Mouse (Mus musculus) stomach, embryonic 15.5 days (tissue): Measurements from ENCODE around the gene Bcat1. TPM values are rescaled to one million over a fixed set of nuclear protein-coding genes. Genes with fewer than 3 reads are reported as not detected.
A peak's percentile ranks its signal among the peaks of the same experiment; 100 is the strongest.

Experiments used
- ATAC-seq: fragments of 200-750 bp; cut with Nextera tagmentation; 2 replicates; pipeline ENCODE4 v1.8.0; 2017; ENCODE audit warnings: low read depth, moderate number of reproducible peaks, moderate TSS enrichment; ENCODE audit not compliant: insufficient read depth, low FRiP score
- H3K27ac ChIP-seq: fragments of 300-500 bp; sonication (generic); 2 replicates; pipeline ENCODE4 v1.5.1; 2015; ENCODE audit warnings: mild to moderate bottlenecking, inconsistent platforms
- H3K27me3 ChIP-seq: fragments of 300-500 bp; sonication (generic); replicated peaks from 2 replicates; pipeline ENCODE4 v1.6.1; 2015; ENCODE audit warnings: inconsistent platforms
- H3K36me3 ChIP-seq: fragments of 300-500 bp; sonication (generic); 2 replicates; pipeline ENCODE4 v1.6.1; 2015; ENCODE audit warnings: inconsistent platforms
- H3K4me1 ChIP-seq: fragments of 300-500 bp; sonication (generic); 2 replicates; pipeline ENCODE4 v1.6.1; 2015; ENCODE audit warnings: inconsistent platforms
- H3K4me2 ChIP-seq: fragments of 300-500 bp; sonication (generic); 2 replicates; pipeline ENCODE4 v1.6.1; 2015; ENCODE audit warnings: mild to moderate bottlenecking, inconsistent platforms
- H3K4me3 ChIP-seq: fragments of 300-500 bp; sonication (generic); replicated peaks from 2 replicates; pipeline ENCODE4 v1.5.1; 2015; ENCODE audit warnings: inconsistent platforms
- H3K9ac ChIP-seq: fragments of 300-500 bp; sonication (generic); 2 replicates; pipeline ENCODE4 v1.6.1; 2015; ENCODE audit warnings: inconsistent platforms
- H3K9me3 ChIP-seq: fragments of 300-500 bp; sonication (generic); 2 replicates; pipeline ENCODE4 v1.6.1; 2016; ENCODE audit warnings: inconsistent platforms
- WGBS: fragments of 180-500 bp; shearing (Covaris S2); methylation state at CpG from one replicate; pipeline ENCODE4 v1.1.7; 2015; 5-methylcytosine and 5-hydroxymethylcytosine counted together
- polyA plus RNA-seq: library from polyadenylated mRNA; unstranded; fragments of >200 nt; fragmentation: Nextera tagmentation; extraction: Ambion mirVana; gene quantifications from 2 replicates; pipeline ENCODE4 v1.2.1, GENCODE M21; 2015

Gene Bcat1
- polyA plus RNA-seq, 1 experiment from 2014 or later, result 11.8 TPM

- no peaks in the 10 kb centered on the region for H3K9me3 ChIP-seq
- H3K36me3 ChIP-seq, result no peaks in the 10 kb centered on the region
- H3K27ac ChIP-seq, result peak overlapping the region; percentile 27; the same call in 1 of the 2 replicates
- no peak overlapping the region for H3K9ac ChIP-seq
- H3K4me2 ChIP-seq, result no peak overlapping the region
- no peak overlapping the region for H3K4me3 ChIP-seq
- H3K27me3 ChIP-seq, result no peaks in the 10 kb centered on the region
- no peak; the same call in 1 of the 2 replicates for ATAC-seq
- 51% methylated on average over 14 of the region's 14 CpGs for WGBS
- H3K4me1 ChIP-seq, result 0 out of 2 replicates have a peak, but pooled peaks cover 3% of the 10 kb centered on the region
These were observed 120.0 kb downstream of the Bcat1 start for GRCm38 (mm10) chr6:144955887-144956547.

GRCm38 (mm10) chr6:144952885-144953284 lies 123.1 kb downstream of the Bcat1 start:
- H3K4me1 ChIP-seq, result 0 out of 2 replicates have a peak, but pooled peaks cover 3% of the 10 kb centered on the region
- WGBS, result 80% methylated on average over 6 of the region's 6 CpGs

DNA sequence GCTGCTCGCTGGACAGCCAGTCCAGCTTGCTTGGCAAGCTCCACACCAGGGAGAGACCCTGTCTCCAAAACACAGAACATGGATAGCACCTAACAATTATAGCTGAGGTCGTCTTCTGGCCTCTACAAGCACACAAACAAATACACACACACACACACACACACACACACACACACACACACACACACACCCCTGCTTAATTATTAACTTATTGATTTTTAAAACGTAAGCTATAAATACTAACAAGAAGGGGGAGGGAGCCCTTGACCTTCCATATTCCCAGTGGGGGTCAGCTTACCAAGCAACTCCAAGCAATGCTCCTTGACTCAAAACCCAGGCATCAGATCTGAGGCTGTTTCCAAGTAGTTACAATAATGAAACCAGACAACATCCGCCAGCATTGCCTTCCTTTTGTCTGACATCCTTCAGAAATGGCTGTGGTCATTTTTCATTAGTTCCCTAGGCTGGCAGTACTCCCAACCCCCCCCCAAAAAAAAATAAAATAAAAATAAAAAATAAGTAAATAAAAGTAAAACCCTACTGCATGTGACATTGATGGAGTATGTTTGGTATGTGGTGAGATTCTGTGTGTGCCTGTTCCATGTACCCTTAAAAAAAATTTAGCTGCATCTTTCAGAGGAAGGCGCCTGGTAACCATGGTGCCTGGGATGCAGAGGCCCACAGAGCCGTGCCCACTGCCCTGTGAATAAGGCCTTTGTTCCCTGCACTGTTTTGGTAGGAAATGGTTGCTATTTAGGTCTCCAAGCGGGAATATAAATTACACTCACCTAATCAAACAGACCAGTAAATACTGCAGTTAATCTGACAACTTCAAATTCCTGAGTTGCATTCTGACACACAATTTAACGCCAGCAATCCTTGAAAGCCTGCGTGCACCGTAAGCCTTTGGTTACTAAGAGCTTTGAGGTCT lies 131.3 kb downstream of the Bcat1 start:
- no peak overlapping the region for H3K4me3 ChIP-seq
- no peaks in the 10 kb centered on the region for H3K36me3 ChIP-seq
- no peaks in the 10 kb centered on the region for H3K4me1 ChIP-seq
- no peak overlapping the region for H3K4me2 ChIP-seq
- H3K9me3 ChIP-seq, result no peaks in the 10 kb centered on the region
- ATAC-seq, result no peak
- 57% methylated on average over 10 of the region's 10 CpGs for WGBS
- H3K27me3 ChIP-seq, result no peaks in the 10 kb centered on the region
- H3K9ac ChIP-seq, result no peak overlapping the region
- H3K27ac ChIP-seq, result no peak overlapping the region

More at GRCm38 (mm10) chr6:144952885-144953284, 123.1 kb downstream of the Bcat1 start:
- no peak overlapping the region for H3K9ac ChIP-seq
- H3K36me3 ChIP-seq, result no peaks in the 10 kb centered on the region
- no peaks in the 10 kb centered on the region for H3K9me3 ChIP-seq
- no peak for ATAC-seq
- no peaks in the 10 kb centered on the region for H3K27me3 ChIP-seq
- no peak overlapping the region for H3K27ac ChIP-seq
- H3K4me3 ChIP-seq, result no peak overlapping the region
- no peak overlapping the region for H3K4me2 ChIP-seq

Other genes with a start within 250 kb of the Bcat1 start
- gene Lrmp, start 39.5 kb upstream of the Bcat1 start, polyA plus RNA-seq, result 14.3 and 18.7 TPM in 2 replicates
- gene Casc1, start 134.8 kb upstream of the Bcat1 start, polyA plus RNA-seq, result 0.19 and 0.49 TPM in 2 replicates
- gene Etfrf1, start 134.9 kb upstream of the Bcat1 start, polyA plus RNA-seq, result 36.1 and 36.6 TPM in 2 replicates
- gene Kras, start 174.1 kb upstream of the Bcat1 start, polyA plus RNA-seq, result 65.8 and 66.8 TPM in 2 replicates